Mouse (Mus musculus): ENCODE results near the gene Dsn1. TPM values are rescaled to one million over a fixed set of nuclear protein-coding genes. Genes with fewer than 3 reads are reported as not detected.

The Dsn1 gene
- polyA plus RNA-seq, 1 experiment from 2014 or later, result 29.5 TPM

- Histone ChIP-seq H3K4me1 (replicated peaks) (0 out of 2 replicates have a peak, but pooled peaks cover 4% of the 10 kb centered on the region), H3K4me2 (no peak overlapping the region), H3K36me3 (replicated peaks) (peaks cover 26% of the 10 kb centered on the region; the same call in 1 of the 2 replicates), H3K27ac (replicated peaks) (no peak overlapping the region), H3K4me3 (replicated peaks) (no peak overlapping the region), H3K9me3 (replicated peaks) (no peaks in the 10 kb centered on the region), H3K9ac (no peak overlapping the region), H3K27me3 (no peaks in the 10 kb centered on the region)
- no peak for ATAC-seq (ENCODE audit: insufficient read depth)
These were observed 37.0 kb upstream of the Dsn1 start for GRCm38 (mm10) chr2:157043987-157044386.

- Histone ChIP-seq H3K9ac (no peak overlapping the region), H3K9me3 (replicated peaks) (no peaks in the 10 kb centered on the region), H3K4me2 (no peak overlapping the region), H3K27me3 (no peaks in the 10 kb centered on the region), H3K4me3 (replicated peaks) (no peak overlapping the region), H3K4me1 (replicated peaks) (0 out of 2 replicates have a peak, but pooled peaks cover 4% of the 10 kb centered on the region), H3K36me3 (replicated peaks) (peaks cover 26% of the 10 kb centered on the region; the same call in 1 of the 2 replicates), H3K27ac (replicated peaks) (no peak overlapping the region)
- 75% methylated on average over 8 of the region's 8 CpGs for WGBS (ENCODE audit: insufficient replicate concordance)
- no peak for ATAC-seq (ENCODE audit: insufficient read depth)
These were observed 36.6 kb upstream of the Dsn1 start for GRCm38 (mm10) chr2:157043556-157043955.

- no peak for ATAC-seq (ENCODE audit: insufficient read depth)
- Histone ChIP-seq H3K4me2 (no peak overlapping the region), H3K9ac (no peak overlapping the region), H3K9me3 (replicated peaks) (no peaks in the 10 kb centered on the region), H3K36me3 (replicated peaks) (peaks cover 26% of the 10 kb centered on the region; the same call in 1 of the 2 replicates), H3K4me3 (replicated peaks) (no peak overlapping the region), H3K4me1 (replicated peaks) (0 out of 2 replicates have a peak, but pooled peaks cover 4% of the 10 kb centered on the region), H3K27ac (replicated peaks) (no peak overlapping the region), H3K27me3 (no peaks in the 10 kb centered on the region)
- 38% methylated on average over 7 of the region's 7 CpGs for WGBS (ENCODE audit: insufficient replicate concordance)
These were observed 34.5 kb upstream of the Dsn1 start for GRCm38 (mm10) chr2:157041421-157041820.

- Histone ChIP-seq H3K9ac (no peak overlapping the region), H3K27ac (replicated peaks) (no peak overlapping the region), H3K4me3 (replicated peaks) (no peak overlapping the region), H3K4me2 (no peak overlapping the region), H3K27me3 (no peaks in the 10 kb centered on the region), H3K4me1 (replicated peaks) (0 out of 2 replicates have a peak, but pooled peaks cover 4% of the 10 kb centered on the region), H3K9me3 (replicated peaks) (no peaks in the 10 kb centered on the region), H3K36me3 (replicated peaks) (peaks cover 23% of the 10 kb centered on the region; the same call in 1 of the 2 replicates)
- WGBS (ENCODE audit: insufficient replicate concordance), result 77% methylated on average over 17 of the region's 17 CpGs
- no peak for ATAC-seq (ENCODE audit: insufficient read depth)
These were observed 33.7 kb upstream of the Dsn1 start for GRCm38 (mm10) chr2:157040649-157041046.

GRCm38 (mm10) chr2:157039900-157040648 lies 33.1 kb upstream of the Dsn1 start:
- 87% methylated on average over 49 of the region's 50 CpGs for WGBS (ENCODE audit: insufficient replicate concordance)
- Histone ChIP-seq H3K27ac (replicated peaks) (no peak overlapping the region), H3K4me1 (replicated peaks) (0 out of 2 replicates have a peak, but pooled peaks cover 4% of the 10 kb centered on the region), H3K4me3 (replicated peaks) (no peak overlapping the region), H3K9ac (no peak overlapping the region), H3K36me3 (replicated peaks) (peaks cover 19% of the 10 kb centered on the region; the same call in 1 of the 2 replicates), H3K9me3 (replicated peaks) (no peaks in the 10 kb centered on the region), H3K4me2 (no peak overlapping the region), H3K27me3 (no peaks in the 10 kb centered on the region)
- no peak for ATAC-seq (ENCODE audit: insufficient read depth)

- no peak overlapping the region for H3K4me2 ChIP-seq
- H3K27ac ChIP-seq (replicated peaks), result no peak overlapping the region
- no peaks in the 10 kb centered on the region for H3K4me1 ChIP-seq (replicated peaks)
- no peak overlapping the region for H3K4me3 ChIP-seq (replicated peaks)
- no peak for ATAC-seq (ENCODE audit: insufficient read depth)
- WGBS (ENCODE audit: insufficient replicate concordance), result 66% methylated on average over 9 of the region's 9 CpGs
- no peaks in the 10 kb centered on the region for H3K27me3 ChIP-seq
- no peaks in the 10 kb centered on the region for H3K9me3 ChIP-seq (replicated peaks)
- H3K9ac ChIP-seq, result no peak overlapping the region
- peaks cover 19% of the 10 kb centered on the region for H3K36me3 ChIP-seq (replicated peaks)
These were observed 30.3 kb upstream of the Dsn1 start for GRCm38 (mm10) chr2:157037303-157037702.

GRCm38 (mm10) chr2:157036400-157036799 lies 29.4 kb upstream of the Dsn1 start:
- Histone ChIP-seq H3K9ac (no peak overlapping the region), H3K4me3 (replicated peaks) (no peak overlapping the region), H3K27me3 (no peaks in the 10 kb centered on the region), H3K36me3 (replicated peaks) (peaks cover 19% of the 10 kb centered on the region), H3K27ac (replicated peaks) (no peak overlapping the region), H3K4me2 (no peak overlapping the region), H3K4me1 (replicated peaks) (no peaks in the 10 kb centered on the region), H3K9me3 (replicated peaks) (no peaks in the 10 kb centered on the region)
- WGBS (ENCODE audit: insufficient replicate concordance), result 65% methylated on average over 8 of the region's 8 CpGs
- ATAC-seq (ENCODE audit: insufficient read depth), result no peak

GRCm38 (mm10) chr2:157035371-157035770 lies 28.4 kb upstream of the Dsn1 start:
- Histone ChIP-seq H3K4me3 (replicated peaks) (no peak overlapping the region), H3K4me2 (no peak overlapping the region), H3K27ac (replicated peaks) (no peak overlapping the region), H3K4me1 (replicated peaks) (peaks cover 8% of the 10 kb centered on the region), H3K9me3 (replicated peaks) (no peaks in the 10 kb centered on the region), H3K9ac (no peak overlapping the region), H3K36me3 (replicated peaks) (peaks cover 14% of the 10 kb centered on the region), H3K27me3 (no peaks in the 10 kb centered on the region)
- WGBS (ENCODE audit: insufficient replicate concordance), result 79% methylated on average over 7 of the region's 7 CpGs
- ATAC-seq (ENCODE audit: insufficient read depth), result no peak

GRCm38 (mm10) chr2:157030804-157031203 lies 23.9 kb upstream of the Dsn1 start:
- WGBS (ENCODE audit: insufficient replicate concordance), result 32% methylated on average over 9 of the region's 9 CpGs
- Histone ChIP-seq H3K4me3 (replicated peaks) (no peak overlapping the region), H3K36me3 (replicated peaks) (peaks cover 32% of the 10 kb centered on the region), H3K27me3 (no peaks in the 10 kb centered on the region), H3K9me3 (replicated peaks) (0 out of 2 replicates have a peak, but pooled peaks cover 2% of the 10 kb centered on the region), H3K9ac (no peak overlapping the region), H3K4me1 (replicated peaks) (peaks cover 46% of the 10 kb centered on the region), H3K27ac (replicated peaks) (no peak overlapping the region), H3K4me2 (no peak overlapping the region)
- no peak for ATAC-seq (ENCODE audit: insufficient read depth)

- Histone ChIP-seq H3K9ac (peak overlapping the region; percentile 61), H3K36me3 (replicated peaks) (peaks cover 57% of the 10 kb centered on the region), H3K4me2 (peak overlapping the region; percentile 87), H3K27me3 (no peaks in the 10 kb centered on the region), H3K4me1 (replicated peaks) (peaks cover 46% of the 10 kb centered on the region), H3K4me3 (replicated peaks) (peak overlapping the region; percentile 61), H3K9me3 (replicated peaks) (peaks cover 2% of the 10 kb centered on the region; the same call in 1 of the 2 replicates), H3K27ac (replicated peaks) (peak overlapping the region; percentile 92)
- 56% methylated on average over 4 of the region's 4 CpGs for WGBS (ENCODE audit: insufficient replicate concordance)
- ATAC-seq (ENCODE audit: insufficient read depth), result no peak
These were observed 21.3 kb upstream of the Dsn1 start for GRCm38 (mm10) chr2:157028261-157028660.

- peak overlapping the region; percentile 61 for H3K4me3 ChIP-seq (replicated peaks)
These were observed 20.4 kb upstream of the Dsn1 start for GRCm38 (mm10) chr2:157027106-157028008.

More at GRCm38 (mm10) chr2:157027106-157028008, 20.4 kb upstream of the Dsn1 start:
- H3K9ac ChIP-seq, result peak overlapping the region; percentile 61
- peaks cover 61% of the 10 kb centered on the region for H3K36me3 ChIP-seq (replicated peaks)
- H3K4me2 ChIP-seq, result peak overlapping the region; percentile 87
- no peaks in the 10 kb centered on the region for H3K27me3 ChIP-seq
- peaks cover 46% of the 10 kb centered on the region for H3K4me1 ChIP-seq (replicated peaks)
- H3K27ac ChIP-seq (replicated peaks), result peak overlapping the region; percentile 92
- 20% methylated on average over 21 of the region's 21 CpGs for WGBS (ENCODE audit: insufficient replicate concordance)
- ATAC-seq (ENCODE audit: insufficient read depth), result peak; percentile 91
- peaks cover 2% of the 10 kb centered on the region; the same call in 1 of the 2 replicates for H3K9me3 ChIP-seq (replicated peaks)
